Mouse (Mus musculus) CH12.LX (cell line): ENCODE measurements around the gene Gas6. TPM values are rescaled to one million over a fixed set of nuclear protein-coding genes. Genes with fewer than 3 reads are reported as not detected.

Experiments used
- DNase-seq: peaks from one replicate; pipeline ENCODE4 v3.0.0-alpha.2; 2013; ENCODE audit errors: extremely low read depth
- H3K27ac ChIP-seq: 2 replicates; pipeline ENCODE4 v1.5.1; 2012; ENCODE audit warnings: low read depth, mild to moderate bottlenecking, control low read depth, moderate library complexity; ENCODE audit not compliant: insufficient read depth
- H3K27me3 ChIP-seq: replicated peaks from 2 replicates; pipeline ENCODE3; 2012; ENCODE audit warnings: inconsistent platforms
- H3K36me3 ChIP-seq, 2 experiments: replicated peaks in 1 of 2; 2 replicates each; pipeline versions ENCODE3 to v1.6.1; 2012; ENCODE audit warnings: inconsistent platforms in 1 of 2, low read length in 1 of 2, mild to moderate bottlenecking in 1 of 2, mixed read lengths in 1 of 2, moderate library complexity in 1 of 2; ENCODE audit not compliant: control insufficient read depth in 1 of 2, insufficient read depth in 1 of 2
- H3K4me1 ChIP-seq, 2 experiments: 2 replicates each; pipeline ENCODE4 v1.6.1; 2012; ENCODE audit warnings: inconsistent platforms in 1 of 2, moderate library complexity in 1 of 2; ENCODE audit not compliant: insufficient read depth in 2 of 2, control insufficient read depth in 1 of 2
- H3K4me2 ChIP-seq: 2 replicates; pipeline ENCODE4 v1.6.1; 2012; ENCODE audit warnings: low read depth, mild to moderate bottlenecking, control low read depth; ENCODE audit not compliant: poor library complexity, insufficient read depth, severe bottlenecking
- H3K4me3 ChIP-seq, 3 experiments: fragments of 150-350 bp in 1 of 3; sonication (generic) in 1 of 3; replicated peaks in 1 of 3; 2 replicates each; pipeline versions ENCODE3 to v1.5.1; 2011 to 2012; ENCODE audit warnings: low read depth in 2 of 3, low read length in 2 of 3, mild to moderate bottlenecking in 2 of 3, moderate library complexity in 2 of 3, control low read depth in 1 of 3, improper control_type of control experiment in 1 of 3, inconsistent platforms in 1 of 3, mixed read lengths in 1 of 3; ENCODE audit not compliant: poor library complexity in 1 of 3
- H3K79me2 ChIP-seq: replicated peaks from 2 replicates; pipeline ENCODE4 v1.6.1; 2012; ENCODE audit warnings: mild to moderate bottlenecking, moderate library complexity; ENCODE audit not compliant: control insufficient read depth, poor library complexity, insufficient read depth, severe bottlenecking; ENCODE audit errors: extremely low read depth
- H3K9ac ChIP-seq: 2 replicates; pipeline ENCODE4 v1.6.1; 2012; ENCODE audit warnings: low read depth, mild to moderate bottlenecking, control low read depth, moderate library complexity; ENCODE audit not compliant: insufficient read depth
- H3K9me3 ChIP-seq: replicated peaks from 2 replicates; pipeline ENCODE3; 2012; ENCODE audit warnings: low read length, inconsistent platforms, mixed read lengths
- BHLHE40 ChIP-seq: IDR thresholded peaks from 2 replicates; pipeline ENCODE4 v1.6.1; 2011; ENCODE audit warnings: mild to moderate bottlenecking, low read depth, low read length, improper control_type of control experiment
- CHD2 ChIP-seq: IDR thresholded peaks from 2 replicates; pipeline ENCODE4 v1.6.1; 2011; ENCODE audit warnings: low read length, improper control_type of control experiment
- CTCF ChIP-seq, 2 experiments: IDR thresholded peaks in 1 of 2; conservative IDR thresholded peaks in 1 of 2; 2 replicates each; pipeline ENCODE4 v1.5.1; 2011 to 2012; ENCODE audit warnings: low read depth in 2 of 2, low read length in 2 of 2, improper control_type of control experiment in 1 of 2, inconsistent platforms in 1 of 2, mild to moderate bottlenecking in 1 of 2, moderate library complexity in 1 of 2
- EP300 ChIP-seq: IDR thresholded peaks from 2 replicates; pipeline ENCODE4 v1.6.1; 2011; ENCODE audit warnings: low read length, improper control_type of control experiment
- GABPA ChIP-seq: IDR thresholded peaks from 2 replicates; pipeline ENCODE4 v1.6.1; 2012; ENCODE audit warnings: low read depth, low read length, improper control_type of control experiment, inconsistent platforms; ENCODE audit not compliant: insufficient replicate concordance
- IRF4 ChIP-seq: IDR thresholded peaks from 2 replicates; pipeline ENCODE4 v1.6.1; 2014; ENCODE audit warnings: low read depth, mild to moderate bottlenecking, inconsistent platforms, low read length, improper control_type of control experiment
- JUND ChIP-seq: conservative IDR thresholded peaks from 2 replicates; pipeline ENCODE4 v1.6.1; 2011; ENCODE audit warnings: low read depth, low read length, improper control_type of control experiment
- MAZ ChIP-seq: IDR thresholded peaks from 2 replicates; pipeline ENCODE4 v1.6.1; 2012; ENCODE audit warnings: low read depth, mild to moderate bottlenecking, inconsistent platforms, low read length, improper control_type of control experiment, moderate library complexity
- MXI1 ChIP-seq: IDR thresholded peaks from 2 replicates; pipeline ENCODE4 v1.6.1; 2011; ENCODE audit warnings: mild to moderate bottlenecking, low read depth, low read length, improper control_type of control experiment
- NRF1 ChIP-seq: IDR thresholded peaks from 2 replicates; pipeline ENCODE4 v1.6.1; 2014; ENCODE audit warnings: low read depth, mild to moderate bottlenecking, inconsistent platforms, low read length, improper control_type of control experiment, moderate library complexity
- POLR2A ChIP-seq: IDR thresholded peaks from 2 replicates; pipeline ENCODE4 v1.6.1; 2011; ENCODE audit warnings: low read depth, mild to moderate bottlenecking, improper control_type of control experiment, low read length
- TCF12 ChIP-seq: IDR thresholded peaks from 2 replicates; pipeline ENCODE4 v1.6.1; 2014; ENCODE audit warnings: low read depth, mild to moderate bottlenecking, inconsistent platforms, low read length, improper control_type of control experiment
- UBTF ChIP-seq: IDR thresholded peaks from 2 replicates; pipeline ENCODE4 v1.6.1; 2012; ENCODE audit warnings: low read depth, mild to moderate bottlenecking, inconsistent platforms, low read length, improper control_type of control experiment, moderate library complexity
- USF2 ChIP-seq: conservative IDR thresholded peaks from 2 replicates; pipeline ENCODE4 v1.6.1; 2011; ENCODE audit warnings: low read depth, low read length, improper control_type of control experiment
- ZC3H11A ChIP-seq: IDR thresholded peaks from 2 replicates; pipeline ENCODE4 v1.6.1; 2012; ENCODE audit warnings: low read depth, mild to moderate bottlenecking, inconsistent platforms, low read length, improper control_type of control experiment
- ZMIZ1 ChIP-seq: IDR thresholded peaks from 2 replicates; pipeline ENCODE4 v1.6.1; 2012; ENCODE audit warnings: low read depth, mild to moderate bottlenecking, inconsistent platforms, low read length, improper control_type of control experiment
- ZNF384 ChIP-seq: IDR thresholded peaks from 2 replicates; pipeline ENCODE4 v1.6.1; 2012; ENCODE audit warnings: low read depth, low read length, improper control_type of control experiment, inconsistent platforms
- dilution Hi-C: fragments of 300-500 bp; cut with MboI; formaldehyde crosslinking; loops from 2 replicates; pipeline ENCODE4 v1.14.3; 2020; ENCODE audit warnings: low sequenced_read_pairs; ENCODE audit not compliant: extremely low pct_unique_long_range_greater_than_20kb, extremely low pct_ligation_motif_present
- in situ Hi-C: fragments of 300-500 bp; cut with MboI; formaldehyde crosslinking; loops from 3 replicates; pipeline ENCODE4 v1.14.3; 2019; ENCODE audit warnings: low sequenced_read_pairs, low pct_ligation_motif_present, low pct_unique_long_range_greater_than_20kb, mixed read lengths
- polyA plus RNA-seq: library from polyadenylated mRNA; unstranded; fragments of >175 nt; gene quantifications from 2 replicates; pipeline ENCODE4 v1.2.1, GENCODE M21; 2012; ENCODE audit warnings: low read depth; ENCODE audit not compliant: insufficient read length
- total RNA-seq, 2 experiments: library from RNA; depleted of rRNA; stranded (reverse); fragments of 300-350 nt in 1 of 2; fragments of >200 nt in 1 of 2; gene quantifications; 2 replicates each; pipeline ENCODE4 v1.2.3; 2012 to 2014

Gene Gas6
- total and polyA plus RNA-seq, 3 experiments, result not detected

- DNase-seq, result no peak
- no peaks in the 10 kb centered on the region for H3K9me3 ChIP-seq
- H3K27me3 ChIP-seq, result peaks cover 9% of the 10 kb centered on the region
- H3K4me2 ChIP-seq, result no peak overlapping the region
- dilution Hi-C loops (no loop called here), in situ Hi-C loops (no loop called here)
- no peaks in the 10 kb centered on the region for H3K36me3 ChIP-seq
- H3K4me1 ChIP-seq, result no peaks in the 10 kb centered on the region
- no peak overlapping the region for H3K9ac ChIP-seq
- H3K27ac ChIP-seq, result no peak overlapping the region
- TF ChIP-seq MAZ, result no peak
- no peak for TF ChIP-seq MXI1
- no peak for TF ChIP-seq POLR2A
- TF ChIP-seq TCF12, result no peak
- TF ChIP-seq EP300, result no peak
- TF ChIP-seq ZNF384, result no peak
- no peak for TF ChIP-seq JUND
- TF ChIP-seq CTCF (conservative IDR thresholded peaks at IDR 0.05 in 1 of 2, IDR thresholded peaks at IDR 0.05 in 1 of 2; ENCODE audit: low read depth in 2 of 2, low read length in 2 of 2), result no peak
- TF ChIP-seq UBTF, result no peak
- TF ChIP-seq ZC3H11A, result no peak
- TF ChIP-seq USF2, result no peak
- no peak for TF ChIP-seq ZMIZ1
- TF ChIP-seq GABPA, result no peak
- no peak for TF ChIP-seq IRF4
- no peak for TF ChIP-seq NRF1
- H3K79me2 ChIP-seq, result no peaks in the 10 kb centered on the region
- H3K4me3 ChIP-seq, result no peak overlapping the region
These were observed 38.8 kb upstream of the Gas6 start for GRCm38 (mm10) chr8:13533123-13533522.

- Histone ChIP-seq H3K9ac (no peak overlapping the region), H3K4me2 (no peak overlapping the region), H3K4me3 (no peak overlapping the region), H3K9me3 (peaks cover 6% of the 10 kb centered on the region), H3K79me2 (no peaks in the 10 kb centered on the region), H3K27ac (no peak overlapping the region), H3K4me1 (no peaks in the 10 kb centered on the region), H3K36me3 (no peaks in the 10 kb centered on the region), H3K27me3 (peaks cover 9% of the 10 kb centered on the region)
- in situ Hi-C loops, result no loop called here
- dilution Hi-C loops, result no loop called here
- no peak for TF ChIP-seq BHLHE40
- TF ChIP-seq CHD2, result no peak
- no peak for TF ChIP-seq ZC3H11A
- TF ChIP-seq GABPA, result no peak
- TF ChIP-seq CTCF (conservative IDR thresholded peaks at IDR 0.05 in 1 of 2, IDR thresholded peaks at IDR 0.05 in 1 of 2; ENCODE audit: low read depth in 2 of 2, low read length in 2 of 2), result no peak
- TF ChIP-seq UBTF, result no peak
- DNase-seq, result no peak
These were observed 37.4 kb upstream of the Gas6 start for GRCm38 (mm10) chr8:13531602-13532171.
